Mouse (Mus musculus): Measurements from ENCODE around the gene Ndufa3.
"Not testable (repeated sequence)": the region's sequence is repeated elsewhere in the genome, so short reads cannot be mapped to it uniquely, and the experiment has no call there.

Ndufa3 gene

DNA sequence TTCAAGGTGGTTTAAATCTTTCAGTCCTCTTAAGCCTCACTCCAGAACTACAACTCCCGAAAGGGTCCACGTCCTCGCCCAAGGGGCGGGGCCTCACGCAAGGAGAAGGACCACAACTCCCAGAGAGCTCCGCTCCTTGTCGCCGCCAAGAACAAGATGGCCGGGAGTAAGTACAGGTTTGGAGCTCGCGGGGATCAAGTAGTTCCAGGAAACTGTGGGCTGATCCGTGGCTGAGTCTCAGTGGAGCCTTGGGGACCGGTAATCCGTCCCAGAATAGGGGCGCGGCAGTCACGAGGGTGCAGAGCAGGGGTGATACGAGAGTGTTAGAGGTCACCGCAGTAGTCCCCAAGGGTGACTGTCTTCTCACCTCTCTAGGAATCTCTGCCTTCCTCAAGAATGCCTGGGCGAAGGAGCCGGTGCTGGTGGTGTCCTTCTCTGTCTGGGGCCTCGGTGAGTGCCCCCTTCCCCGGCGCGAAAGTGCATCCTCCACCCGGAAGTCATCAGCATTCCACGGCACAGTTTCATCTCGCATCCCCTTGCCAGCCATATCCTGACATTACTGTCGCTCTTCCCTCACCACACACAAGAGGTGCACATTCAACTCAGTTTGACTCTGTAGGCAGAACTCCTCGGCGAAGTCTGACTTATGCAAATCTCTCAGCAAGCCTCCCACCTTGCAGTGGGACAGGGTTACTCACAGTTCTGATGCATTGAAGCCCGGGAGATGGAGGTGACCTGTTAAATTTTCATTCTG, at the start of gene Ndufa3:
Ndufa3 (plus strand) TSS at position 132 of the 754 bp plus-strand sequence.
- DNase-seq: peak; percentile 84 to 91

DNA sequence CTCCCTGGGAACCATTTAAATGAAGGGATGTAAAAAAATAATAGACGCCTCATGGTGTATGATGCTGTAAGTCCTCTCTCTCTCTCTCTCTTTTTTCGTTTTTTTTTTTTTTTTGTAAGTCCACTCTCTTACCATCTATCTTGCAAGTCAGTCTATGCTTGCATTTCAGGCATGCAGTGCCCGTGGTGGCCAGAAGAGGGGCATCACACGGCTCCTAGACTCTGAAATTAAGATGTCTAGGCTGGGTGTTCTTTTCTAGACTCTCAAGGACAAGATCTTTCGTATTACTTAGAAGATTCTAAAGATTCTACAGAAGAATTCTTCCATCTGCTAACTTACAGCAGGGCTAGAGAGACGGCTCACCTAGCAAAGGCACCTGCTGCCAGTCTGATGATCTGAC, 47.4 kb upstream of the Ndufa3 start:
- no peak for DNase-seq

DNA sequence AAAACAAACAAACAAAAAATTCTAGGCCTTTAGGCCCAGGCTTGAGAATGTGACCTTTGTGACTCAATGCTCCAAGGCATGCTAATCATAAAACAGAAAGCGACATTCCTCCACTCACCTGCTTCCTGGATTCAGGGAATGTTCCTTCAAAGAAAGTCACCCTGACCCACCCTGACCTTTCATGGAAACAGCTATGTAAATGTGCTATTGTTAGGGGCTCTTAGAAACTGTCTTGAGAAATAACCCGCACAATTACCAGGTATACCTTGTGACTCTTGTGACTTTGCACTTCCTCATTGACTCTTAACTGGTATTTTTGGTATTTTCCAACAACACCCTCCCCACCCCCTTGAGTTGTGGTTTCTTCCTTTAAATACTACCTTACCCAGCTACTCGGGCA, 46.6 kb upstream of the Ndufa3 start:
- DNase-seq: not testable (repeated sequence)

DNA sequence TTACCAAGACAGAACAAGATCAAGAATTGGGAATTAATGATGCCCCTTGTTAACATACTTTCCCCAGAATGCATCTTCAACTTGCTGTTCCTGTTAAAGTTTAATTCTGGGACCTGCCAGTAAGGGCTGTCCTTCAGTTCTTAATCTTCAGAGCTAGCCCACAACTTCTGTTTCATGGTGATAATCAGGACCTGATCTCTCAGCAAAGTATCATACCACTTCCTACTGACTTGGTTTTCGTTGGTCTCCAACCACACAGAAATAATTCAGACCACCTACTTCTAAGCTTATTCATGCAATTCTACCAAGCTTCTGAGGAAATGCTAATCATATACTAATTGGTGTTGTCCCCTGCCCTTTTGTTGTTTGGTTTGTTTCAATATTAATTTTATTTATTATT, 45.3 kb upstream of the Ndufa3 start:
- DNase-seq: no peak

DNA sequence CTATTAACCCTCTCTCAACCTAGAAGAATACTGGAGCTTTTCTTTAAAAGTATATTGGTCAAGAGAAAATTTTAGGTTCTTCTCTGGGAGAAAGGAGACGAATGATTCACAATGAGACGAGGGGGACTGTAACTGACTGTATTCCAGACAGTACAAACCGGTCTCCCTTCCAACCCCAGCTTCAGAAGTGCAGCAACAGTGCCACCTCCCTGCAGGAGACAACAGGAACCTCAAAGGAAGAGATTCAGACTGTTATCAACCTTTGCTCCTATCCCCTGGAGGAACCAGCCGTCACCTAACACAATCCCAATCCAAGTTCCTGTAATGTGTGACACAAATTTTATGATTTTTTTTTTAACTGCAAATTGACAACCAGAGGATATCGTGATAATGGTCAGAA, 43.0 kb upstream of the Ndufa3 start:
- DNase-seq: no peak

DNA sequence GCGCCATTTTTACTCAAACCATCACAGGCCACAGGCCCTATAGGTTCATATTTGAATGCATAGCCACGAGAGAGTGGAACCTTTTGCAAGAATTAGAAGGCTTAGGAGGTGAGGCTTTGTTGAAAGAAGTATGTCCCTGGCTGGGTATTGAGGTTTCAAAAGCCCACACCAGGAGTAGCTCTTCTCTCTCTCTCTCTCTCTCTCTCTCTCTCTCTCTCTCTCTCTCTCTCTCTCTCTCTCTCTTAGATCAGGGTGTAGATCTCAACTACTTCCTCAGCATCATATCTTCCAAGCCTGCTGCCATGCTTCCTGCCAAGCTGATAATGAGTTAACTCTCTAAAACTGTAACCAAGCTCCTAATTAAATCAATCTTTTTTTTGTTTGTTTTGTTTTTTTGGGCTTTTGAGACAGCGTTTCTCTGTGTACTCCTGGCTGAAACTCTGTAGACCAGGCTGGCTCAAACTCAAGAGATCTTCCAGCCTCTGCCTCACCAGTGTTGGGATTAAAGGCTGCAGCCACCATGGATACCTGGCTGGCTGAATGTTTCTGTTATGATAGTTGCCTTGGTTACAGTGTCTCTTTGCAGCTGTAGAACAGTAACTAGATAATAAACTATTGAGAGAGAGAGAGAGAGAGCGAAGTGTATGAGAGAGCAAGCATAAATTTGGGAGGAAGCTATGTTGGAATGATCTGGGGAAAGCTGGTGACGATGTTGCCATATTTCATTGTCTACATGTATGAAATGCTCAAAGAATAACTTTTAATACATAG, 40.6 kb upstream of the Ndufa3 start:
- no peak for DNase-seq

DNA sequence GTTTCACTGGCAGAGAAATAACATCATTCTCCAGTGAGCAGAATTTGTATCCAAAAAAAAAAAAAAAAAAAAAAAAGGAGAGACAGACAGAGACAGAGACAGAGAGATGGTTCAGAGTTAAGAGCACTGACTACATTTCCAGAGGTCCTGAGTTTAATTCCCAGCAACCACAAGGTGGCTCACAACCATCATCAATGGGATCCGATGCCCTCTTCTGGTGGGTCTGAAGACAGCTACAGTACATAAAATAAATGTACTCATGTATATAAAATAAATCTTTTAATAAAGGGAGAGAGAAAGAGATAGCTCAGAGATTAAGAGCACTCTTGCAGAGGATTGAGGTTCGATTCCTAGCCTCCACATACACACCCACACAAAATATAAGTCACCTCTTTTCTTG, 39.0 kb upstream of the Ndufa3 start:
- no peak for DNase-seq

DNA sequence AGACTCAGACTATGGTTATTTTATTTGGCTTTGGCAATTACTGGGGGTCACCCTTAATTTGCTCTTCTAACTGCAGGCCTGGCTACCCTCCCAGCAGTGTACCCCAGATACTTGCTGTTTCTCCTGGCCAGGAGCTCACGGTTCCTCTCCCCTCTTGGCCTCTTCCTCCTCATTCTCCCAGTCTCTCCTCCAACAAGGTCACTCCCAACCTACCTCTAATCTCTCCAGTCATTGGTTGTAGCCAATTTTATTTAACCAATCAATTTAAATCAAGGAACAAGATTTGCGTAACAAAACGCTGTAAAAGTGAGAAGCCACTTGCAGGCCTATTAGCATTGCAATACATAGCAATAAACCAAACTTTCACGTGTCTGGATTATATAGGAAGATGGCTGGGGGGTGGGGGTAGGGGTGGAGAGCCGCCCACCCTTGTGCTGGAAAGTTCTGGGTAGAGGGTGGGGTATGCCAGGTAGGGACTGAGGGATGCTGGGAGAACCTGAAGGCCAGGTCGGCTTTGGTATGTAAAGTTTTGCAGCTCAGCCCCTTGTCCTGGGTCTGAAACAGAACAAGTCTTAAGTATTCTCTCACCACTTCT, 38.1 kb upstream of the Ndufa3 start:
- DNase-seq: no peak

DNA sequence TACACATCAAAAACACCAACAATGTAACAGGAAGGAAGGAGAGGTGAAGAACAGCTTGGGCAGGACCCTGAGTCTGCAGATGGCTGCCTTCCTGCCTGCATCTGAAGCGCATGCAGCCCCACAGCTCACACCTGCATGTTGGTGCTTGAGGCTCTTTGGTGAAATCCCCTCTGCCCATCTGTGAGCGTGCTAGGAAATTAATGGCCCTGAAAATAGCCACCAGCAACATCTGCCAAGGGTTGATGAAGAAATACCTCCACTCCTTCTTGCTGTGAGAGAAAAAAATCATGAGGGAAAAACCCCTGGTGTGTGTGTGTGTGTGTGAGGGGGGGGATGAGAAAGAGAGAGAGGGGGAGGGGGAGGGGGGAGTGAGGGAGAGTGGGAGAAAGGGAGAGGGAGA, 37.1 kb upstream of the Ndufa3 start:
- DNase-seq: peak in 1 of 2 experiments; percentile 8

DNA sequence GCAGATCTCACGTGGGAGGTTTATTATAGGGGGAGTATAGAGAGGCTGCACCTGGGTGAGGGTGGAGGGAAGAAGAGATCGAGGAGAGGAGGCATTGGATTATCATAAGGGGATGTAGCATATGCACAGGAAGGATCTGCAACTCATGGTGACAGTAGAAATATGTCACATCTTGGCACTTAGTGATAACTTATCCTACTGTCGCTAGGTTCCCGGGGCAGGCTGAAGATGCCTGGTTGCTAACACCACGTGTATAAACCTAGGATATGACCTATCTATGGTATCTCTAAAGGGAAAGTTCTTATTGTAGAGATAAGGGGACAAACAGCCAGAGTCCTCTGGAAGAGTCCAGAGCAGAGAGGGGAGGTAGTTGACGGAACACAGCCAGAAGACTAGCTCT, 31.4 kb upstream of the Ndufa3 start:
- DNase-seq: no peak

DNA sequence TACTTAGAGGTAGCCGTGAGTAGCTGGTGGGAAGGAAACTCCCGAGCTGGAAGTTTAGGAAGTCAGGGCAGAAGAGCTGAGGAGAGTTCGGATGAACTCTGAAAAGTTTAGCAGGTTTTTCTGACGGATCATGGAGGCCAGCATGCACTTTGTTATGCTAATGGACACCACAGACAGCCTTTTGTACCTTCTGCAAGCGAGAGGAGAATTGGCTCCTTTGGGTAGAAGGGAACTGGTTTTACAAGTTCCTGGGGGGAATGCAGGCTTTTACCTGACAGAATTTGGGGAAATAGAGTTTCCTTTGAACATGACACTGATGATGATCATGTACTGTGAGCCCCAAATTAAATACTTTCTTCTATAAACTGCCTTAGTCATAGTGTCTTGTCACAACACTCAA, 30.9 kb upstream of the Ndufa3 start:
- no peak for DNase-seq

DNA sequence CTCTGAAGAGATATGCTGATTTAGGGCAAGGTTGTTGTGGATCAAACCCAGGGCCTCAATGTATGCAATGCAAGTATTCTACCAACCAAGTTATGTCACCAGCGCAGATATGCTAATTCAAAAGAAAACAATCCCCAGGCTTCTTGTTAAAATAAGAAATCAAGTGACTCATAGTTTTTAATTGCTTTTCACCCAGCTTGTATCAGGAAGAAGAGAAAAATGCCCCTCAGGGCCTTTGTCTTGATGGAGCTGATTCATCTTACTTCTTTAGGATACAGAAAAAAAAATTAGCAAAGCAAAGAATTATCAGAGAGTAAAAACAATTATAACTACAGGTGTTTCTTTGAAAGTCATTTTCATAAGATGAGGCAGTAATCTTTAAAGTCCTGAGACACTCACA, 29.9 kb upstream of the Ndufa3 start:
- no peak for DNase-seq

DNA sequence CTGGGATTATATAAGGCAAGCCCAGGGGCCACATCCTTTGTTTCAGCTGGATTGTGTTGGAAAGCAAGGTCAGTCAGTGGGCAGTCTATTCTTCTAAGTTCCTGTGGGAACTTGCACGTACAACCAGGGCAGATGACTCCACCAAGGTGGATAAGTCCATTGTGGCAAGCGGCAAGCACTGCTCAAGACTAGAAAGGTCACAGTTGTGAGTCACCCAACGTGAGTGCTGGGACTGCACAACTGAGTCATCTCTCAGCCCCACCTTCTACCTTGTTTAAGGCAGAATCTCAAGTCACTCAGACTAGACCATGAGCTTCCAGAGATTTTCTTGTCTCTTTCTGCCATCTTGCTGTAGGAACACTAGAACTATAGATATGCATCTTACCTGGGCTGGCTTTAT, 26.6 kb upstream of the Ndufa3 start:
- no peak for DNase-seq

DNA sequence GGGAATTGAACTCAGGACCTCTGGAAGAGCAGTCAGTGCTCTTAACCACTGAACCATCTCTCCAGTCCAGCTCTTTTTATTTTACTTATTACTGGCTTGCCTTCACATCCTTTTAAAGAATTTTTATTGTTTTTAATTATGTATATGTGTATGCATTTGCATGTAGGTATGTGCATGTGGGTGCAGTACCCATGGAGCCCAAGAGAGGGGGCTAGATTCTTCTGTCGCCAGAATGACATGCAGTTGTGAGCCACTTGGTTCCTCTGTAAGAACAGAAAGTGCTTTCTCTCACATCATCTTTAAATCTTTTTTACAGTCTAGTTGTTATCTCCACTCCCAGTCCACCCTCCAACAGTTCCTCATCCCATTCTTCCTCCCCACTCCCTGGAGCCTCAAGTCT, 25.6 kb upstream of the Ndufa3 start:
- no peak for DNase-seq

DNA sequence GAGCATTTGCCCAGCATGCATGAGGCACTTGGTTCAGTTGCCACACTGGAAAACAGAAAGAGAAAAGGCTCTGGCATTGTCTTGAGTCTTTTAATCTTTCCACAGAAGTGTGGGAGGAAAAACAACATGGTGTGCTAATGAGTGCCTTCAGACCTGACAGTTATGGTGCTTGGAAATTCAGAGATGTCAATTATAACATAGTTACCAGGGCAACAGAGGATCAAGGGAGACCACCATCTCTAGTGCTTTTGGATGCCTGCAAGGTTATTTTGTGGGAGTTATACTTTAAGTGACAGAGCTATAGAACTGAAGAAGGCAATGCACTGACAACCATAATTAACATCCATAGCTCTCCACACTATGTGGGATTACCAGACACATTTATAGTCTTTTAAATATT, 23.3 kb upstream of the Ndufa3 start:
- DNase-seq: no peak

DNA sequence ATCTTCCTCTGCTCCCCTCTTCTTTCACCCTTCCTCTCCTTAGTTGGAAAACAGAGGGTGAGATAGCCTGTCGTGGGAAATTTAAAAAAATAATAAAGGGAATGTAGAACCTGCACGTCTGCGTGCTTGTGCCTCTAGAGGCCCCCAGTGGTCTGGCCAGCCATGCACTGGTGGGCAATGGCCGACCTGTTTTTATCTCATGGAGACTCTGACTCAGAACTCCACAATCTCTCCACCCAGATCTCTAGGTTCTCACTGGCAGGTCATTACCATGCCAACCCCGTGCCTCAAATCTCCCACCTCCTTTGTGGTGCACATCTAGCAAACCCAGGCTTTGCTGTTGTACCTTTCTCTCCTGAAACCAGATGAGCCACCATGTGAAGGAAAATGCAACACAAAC, 22.5 kb upstream of the Ndufa3 start:
- DNase-seq: no peak

DNA sequence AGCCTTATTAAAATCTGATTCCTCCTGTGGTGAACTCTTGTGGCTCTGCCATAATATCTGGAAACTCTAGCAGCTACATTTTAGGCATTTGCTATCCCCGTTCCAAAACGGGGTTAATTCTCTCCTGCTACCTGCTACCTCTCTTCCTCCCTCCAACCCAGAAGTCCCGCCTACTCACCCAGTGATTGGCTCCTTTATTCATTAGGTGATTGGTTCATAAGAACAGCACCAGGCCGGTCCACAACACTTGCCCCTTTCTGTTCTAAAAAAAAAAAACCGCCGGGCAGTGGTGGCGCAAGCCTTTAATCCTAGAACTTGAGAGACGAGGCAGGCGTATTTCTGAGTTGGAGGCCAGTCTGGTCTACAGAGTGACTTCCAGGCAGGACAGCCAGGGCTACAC, 22.0 kb upstream of the Ndufa3 start:
- no peak for DNase-seq

DNA sequence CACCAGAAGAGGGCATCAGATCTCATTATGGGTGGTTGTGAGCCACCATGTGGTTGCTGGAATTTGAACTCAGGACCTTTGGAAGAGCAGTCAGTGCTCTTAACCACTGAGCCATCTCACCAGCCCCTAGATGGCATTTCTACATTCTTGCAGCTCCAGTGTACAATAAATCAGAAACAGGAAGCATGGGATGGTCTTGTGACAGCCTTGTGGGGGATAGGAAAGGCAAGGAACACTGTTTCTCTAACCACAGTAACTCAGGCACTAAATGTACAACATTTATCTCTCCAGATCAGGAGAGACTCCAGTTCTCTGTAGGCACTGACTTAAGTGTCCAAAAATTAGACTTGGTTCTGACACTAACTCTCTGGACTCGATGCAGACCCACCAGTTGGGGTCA, 19.4 kb upstream of the Ndufa3 start:
- DNase-seq: not testable (repeated sequence)

DNA sequence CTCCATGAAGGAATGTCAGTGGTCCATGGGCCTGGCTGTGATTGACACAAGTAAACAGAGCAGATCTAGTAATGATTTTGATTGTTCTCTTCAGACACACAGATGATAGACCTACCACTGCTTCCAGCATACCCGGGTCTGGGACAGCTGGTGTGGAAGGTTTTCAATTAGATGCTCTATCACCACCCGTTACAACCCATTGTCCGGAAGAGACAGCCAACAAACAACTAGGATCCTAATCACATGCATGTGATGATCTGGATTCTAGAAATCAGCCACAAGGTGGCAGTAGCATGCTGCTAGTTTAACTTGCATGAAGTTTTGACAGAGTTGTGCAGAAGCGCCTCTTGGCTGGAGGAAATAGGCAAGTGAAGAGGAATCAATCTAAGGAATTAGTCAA, 16.1 kb upstream of the Ndufa3 start:
- peak; percentile 22 to 47 for DNase-seq

DNA sequence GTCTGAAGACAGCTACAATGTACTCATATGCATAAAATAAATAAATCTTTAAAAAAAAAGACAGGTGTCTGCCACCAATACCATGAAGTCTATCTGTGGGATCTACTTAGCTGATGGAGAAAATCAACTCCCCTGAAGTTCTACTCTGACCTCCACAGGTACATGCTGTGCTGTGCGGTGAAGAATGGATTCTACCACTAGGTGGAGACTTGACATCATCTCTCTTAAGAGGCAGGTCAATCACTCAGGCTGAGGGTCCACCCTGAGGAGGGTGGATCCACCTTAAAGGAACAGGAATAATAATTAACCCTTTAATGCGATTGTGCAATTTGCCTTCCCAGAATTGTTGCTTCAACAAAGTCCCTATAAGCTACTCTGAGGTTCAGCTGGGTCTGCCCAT, 10.4 kb upstream of the Ndufa3 start:
- DNase-seq: peak in 1 of 2 experiments; percentile 11

DNA sequence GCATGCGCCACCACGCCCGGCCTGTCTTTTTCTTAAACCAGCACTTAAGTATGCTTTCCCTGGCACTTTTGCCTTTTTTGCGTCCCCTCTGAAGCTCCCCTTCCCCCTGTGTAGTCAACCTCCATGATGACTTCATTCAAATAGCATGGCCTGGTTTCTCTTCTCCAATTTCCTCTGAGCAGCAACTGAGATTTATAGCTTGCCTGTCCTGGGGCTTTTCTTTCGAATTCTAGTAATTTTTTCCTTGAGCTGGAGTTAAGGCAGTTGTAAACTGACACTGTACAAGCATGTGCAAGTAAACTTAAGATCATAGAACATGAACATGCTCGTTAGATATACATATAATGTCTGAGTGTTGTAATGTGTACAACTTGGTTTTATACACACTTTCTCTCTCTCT, 9.8 kb upstream of the Ndufa3 start:
- DNase-seq: no peak

DNA sequence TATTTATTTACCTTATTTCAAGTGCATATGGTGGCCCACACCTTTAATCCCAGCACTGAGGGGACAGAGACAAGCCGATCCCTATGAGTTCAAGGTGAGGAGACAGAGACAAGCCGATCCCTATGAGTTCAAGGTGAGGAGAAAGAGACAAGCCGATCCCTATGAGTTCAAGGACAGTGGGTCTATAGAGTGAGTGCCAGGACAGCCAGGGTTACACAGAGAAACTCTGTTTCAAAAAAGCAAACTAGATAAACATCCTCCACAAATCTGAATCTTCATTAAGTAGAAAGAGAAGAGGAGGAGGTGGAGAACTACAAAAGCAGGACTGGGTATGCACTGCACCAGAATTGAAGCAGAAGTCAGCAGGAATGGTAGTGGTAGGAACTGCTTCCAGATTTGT, 8.5 kb upstream of the Ndufa3 start:
- DNase-seq: no peak

DNA sequence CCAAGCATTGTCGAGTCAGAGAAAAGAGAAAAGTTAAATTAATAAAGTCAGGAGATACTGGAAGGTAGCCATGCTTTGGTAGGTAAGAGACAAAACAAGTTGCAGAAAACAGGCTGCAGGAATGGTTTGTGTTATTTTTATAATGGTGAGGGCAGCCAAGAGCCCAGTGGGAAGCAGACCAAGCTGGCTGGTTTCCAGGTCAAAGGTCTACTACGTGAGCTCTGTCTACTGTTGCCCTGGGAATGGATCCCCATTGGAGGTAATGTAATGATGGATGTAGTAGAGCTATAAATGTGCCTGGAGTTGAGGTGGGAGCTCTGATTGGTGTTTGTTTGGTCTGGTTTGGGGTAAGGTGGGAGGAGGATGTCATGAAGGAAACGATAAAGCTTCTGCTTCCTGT, 8.1 kb upstream of the Ndufa3 start:
- no peak for DNase-seq

DNA sequence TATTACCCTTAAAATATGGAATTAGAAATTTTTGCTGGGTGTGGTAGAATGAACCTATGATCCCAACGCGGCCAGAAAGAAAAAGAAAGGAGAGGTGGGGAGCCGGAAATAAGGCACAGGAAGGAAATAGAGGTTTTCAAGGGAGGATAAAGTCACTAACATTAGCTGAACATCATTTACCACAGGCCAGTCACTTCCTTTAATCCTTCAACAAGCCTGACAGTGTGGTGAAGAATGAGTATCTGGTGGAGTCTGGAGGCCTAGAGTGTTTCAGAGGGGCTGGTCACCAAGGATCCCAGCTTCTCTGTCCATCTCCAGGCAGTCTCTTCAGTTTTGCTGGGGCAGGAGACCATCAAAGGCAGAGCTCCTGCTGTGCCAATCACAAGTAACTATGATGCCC, 6.7 kb upstream of the Ndufa3 start:
- no peak for DNase-seq
